Mouse (Mus musculus): Measurements from ENCODE around the gene Lonp1. TPM values are rescaled to one million over a fixed set of nuclear protein-coding genes. Genes with fewer than 3 reads are reported as not detected.

Lonp1 gene
- polyA plus RNA-seq, 1 experiment from 2014 or later, result 25.8 TPM

GRCm38 (mm10) chr17:56611861-56612564, 14.7 kb downstream of the Lonp1 start:
- Histone ChIP-seq H3K4me1 (replicated peaks; ENCODE audit: control insufficient read depth, insufficient read depth) (peaks cover 4% of the 10 kb centered on the region; the same call in 1 of the 2 replicates), H3K4me2 (replicated peaks; ENCODE audit: low read depth) (no peak overlapping the region), H3K27me3 (ENCODE audit: control insufficient read depth, insufficient read depth, low read length) (no peaks in the 10 kb centered on the region), H3K9ac (ENCODE audit: low read length) (no peak overlapping the region), H3K9me3 (ENCODE audit: control insufficient read depth, low read length) (no peaks in the 10 kb centered on the region), H3K4me3 (ENCODE audit: low read depth, low read length) (no peak overlapping the region), H3K36me3 (ENCODE audit: control insufficient read depth, insufficient read depth, low read length) (peaks cover 9% of the 10 kb centered on the region; the same call in 1 of the 2 replicates), H3K27ac (replicated peaks) (no peak overlapping the region)
- DNase-seq (ENCODE audit: low spot score), result peak; percentile 82
- peak; percentile 19; the same call in 1 of the 2 replicates for ATAC-seq (ENCODE audit: low FRiP score, low TSS enrichment)
- 23% methylated on average over 12 of the region's 14 CpGs for WGBS
- TF ChIP-seq EP300 (optimal IDR thresholded peaks at IDR 0.05), result no peak

GRCm38 (mm10) chr17:56611323-56611722, 15.4 kb downstream of the Lonp1 start:
- H3K9ac ChIP-seq (ENCODE audit: low read length), result no peak overlapping the region
- H3K27ac ChIP-seq (replicated peaks), result no peak overlapping the region
- no peak for DNase-seq (ENCODE audit: low spot score)
- no peak for ATAC-seq (ENCODE audit: low FRiP score, low TSS enrichment)
- H3K27me3 ChIP-seq (ENCODE audit: control insufficient read depth, insufficient read depth, low read length), result no peaks in the 10 kb centered on the region
- H3K9me3 ChIP-seq (ENCODE audit: control insufficient read depth, low read length), result no peaks in the 10 kb centered on the region
- H3K4me1 ChIP-seq (replicated peaks; ENCODE audit: control insufficient read depth, insufficient read depth), result peaks cover 4% of the 10 kb centered on the region; the same call in 1 of the 2 replicates
- no peak overlapping the region for H3K4me2 ChIP-seq (replicated peaks; ENCODE audit: low read depth)
- peaks cover 9% of the 10 kb centered on the region; the same call in 1 of the 2 replicates for H3K36me3 ChIP-seq (ENCODE audit: control insufficient read depth, insufficient read depth, low read length)
- TF ChIP-seq EP300 (optimal IDR thresholded peaks at IDR 0.05) (no peak), CTCF (IDR thresholded peaks at IDR 0.05; ENCODE audit: low read depth) (no peak)
- 71% methylated on average over 2 of the region's 2 CpGs for WGBS
- no peak overlapping the region for H3K4me3 ChIP-seq (ENCODE audit: low read depth, low read length)

- peak within 1 kb of the TSS; percentile 76 for H3K4me2 ChIP-seq (replicated peaks; ENCODE audit: low read depth)
- H3K4me1 ChIP-seq (replicated peaks; ENCODE audit: control insufficient read depth, insufficient read depth), result peaks cover 4% of the 10 kb centered on the region; the same call in 1 of the 2 replicates
- peak; percentile 86 for ATAC-seq (ENCODE audit: low FRiP score, low TSS enrichment)
- peak within 1 kb of the TSS; percentile 87 for H3K27ac ChIP-seq (replicated peaks)
- H3K36me3 ChIP-seq (ENCODE audit: control insufficient read depth, insufficient read depth, low read length), result peaks cover 15% of the 10 kb centered on the region
- no peaks in the 10 kb centered on the region for H3K9me3 ChIP-seq (ENCODE audit: control insufficient read depth, low read length)
- peak within 1 kb of the TSS; percentile 65 for H3K4me3 ChIP-seq (ENCODE audit: low read depth, low read length)
- no peaks in the 10 kb centered on the region for H3K27me3 ChIP-seq (ENCODE audit: control insufficient read depth, insufficient read depth, low read length)
- DNase-seq (ENCODE audit: low spot score), result peak; percentile 94
- TF ChIP-seq EP300 (optimal IDR thresholded peaks at IDR 0.05) (no peak), CTCF (IDR thresholded peaks at IDR 0.05; ENCODE audit: low read depth) (peak; percentile 81)
- H3K9ac ChIP-seq (ENCODE audit: low read length), result peak within 1 kb of the TSS; percentile 80
- under 1% methylated on average over 44 of the region's 44 CpGs for WGBS
These were observed 17.1 kb downstream of the Lonp1 start, which contains the start of gene 2410015M20Rik for GRCm38 (mm10) chr17:56609452-56610171. Gene 2410015M20Rik (minus strand): TSS chr17:56609771.

GRCm38 (mm10) chr17:56608699-56609098, 18.0 kb downstream of the Lonp1 start:
- H3K4me3 ChIP-seq (ENCODE audit: low read depth, low read length), result peak overlapping the region; percentile 65
- TF ChIP-seq CTCF (IDR thresholded peaks at IDR 0.05; ENCODE audit: low read depth) (no peak), EP300 (optimal IDR thresholded peaks at IDR 0.05) (no peak)
- peaks cover 21% of the 10 kb centered on the region for H3K36me3 ChIP-seq (ENCODE audit: control insufficient read depth, insufficient read depth, low read length)
- ATAC-seq (ENCODE audit: low FRiP score, low TSS enrichment) (no peak), DNase-seq (ENCODE audit: low spot score) (no peak)
- WGBS, result 42% methylated on average over 5 of the region's 5 CpGs
- peaks cover 4% of the 10 kb centered on the region; the same call in 1 of the 2 replicates for H3K4me1 ChIP-seq (replicated peaks; ENCODE audit: control insufficient read depth, insufficient read depth)
- H3K9ac ChIP-seq (ENCODE audit: low read length), result peak overlapping the region; percentile 80
- peak overlapping the region; percentile 87 for H3K27ac ChIP-seq (replicated peaks)
- H3K27me3 ChIP-seq (ENCODE audit: control insufficient read depth, insufficient read depth, low read length), result no peaks in the 10 kb centered on the region
- no peaks in the 10 kb centered on the region for H3K9me3 ChIP-seq (ENCODE audit: control insufficient read depth, low read length)
- peak overlapping the region; percentile 76 for H3K4me2 ChIP-seq (replicated peaks; ENCODE audit: low read depth)

GRCm38 (mm10) chr17:56607521-56608062, 19.1 kb downstream of the Lonp1 start:
- no peak for ATAC-seq (ENCODE audit: low FRiP score, low TSS enrichment)

More at GRCm38 (mm10) chr17:56607521-56608062, 19.1 kb downstream of the Lonp1 start:
- H3K27ac ChIP-seq (replicated peaks), result no peak overlapping the region
- H3K4me1 ChIP-seq (replicated peaks; ENCODE audit: control insufficient read depth, insufficient read depth), result peaks cover 4% of the 10 kb centered on the region; the same call in 1 of the 2 replicates
- no peak overlapping the region for H3K4me2 ChIP-seq (replicated peaks; ENCODE audit: low read depth)
- no peaks in the 10 kb centered on the region for H3K27me3 ChIP-seq (ENCODE audit: control insufficient read depth, insufficient read depth, low read length)
- WGBS, result 76% methylated on average over 3 of the region's 3 CpGs
- H3K9ac ChIP-seq (ENCODE audit: low read length), result no peak overlapping the region
- peaks cover 32% of the 10 kb centered on the region for H3K36me3 ChIP-seq (ENCODE audit: control insufficient read depth, insufficient read depth, low read length)
- H3K4me3 ChIP-seq (ENCODE audit: low read depth, low read length), result no peak overlapping the region
- no peak for TF ChIP-seq CTCF (IDR thresholded peaks at IDR 0.05; ENCODE audit: low read depth)
- TF ChIP-seq EP300 (optimal IDR thresholded peaks at IDR 0.05), result no peak
- no peaks in the 10 kb centered on the region for H3K9me3 ChIP-seq (ENCODE audit: control insufficient read depth, low read length)
- no peak for DNase-seq (ENCODE audit: low spot score)
